Mouse (Mus musculus) heart, adult 2 months (tissue): Measurements from ENCODE around the gene Stk11. TPM values are rescaled to one million over a fixed set of nuclear protein-coding genes. Genes with fewer than 3 reads are reported as not detected.

ENCODE experiments used
- DNase-seq, 2 experiments: peaks; one replicate each; pipeline ENCODE4 v3.0.0; 2021
- H3K27ac ChIP-seq: fragments of 200-600 bp; 2 replicates; pipeline ENCODE4 v1.8.1; 2022
- H3K27me3 ChIP-seq: fragments of 200-500 bp; 2 replicates; pipeline ENCODE4 v1.6.1; 2012; ENCODE audit warnings: mild to moderate bottlenecking, low read length, inconsistent platforms, mixed read lengths; ENCODE audit not compliant: control insufficient read depth, insufficient read depth
- H3K36me3 ChIP-seq: fragments of 200-500 bp; 2 replicates; pipeline ENCODE4 v1.6.1; 2012; ENCODE audit warnings: low read length, inconsistent platforms; ENCODE audit not compliant: control insufficient read depth, insufficient read depth
- H3K4me1 ChIP-seq: fragments of 200-500 bp; 2 replicates; pipeline ENCODE4 v1.6.1; 2011; ENCODE audit warnings: low read length; ENCODE audit not compliant: control insufficient read depth, insufficient read depth
- H3K4me3 ChIP-seq: fragments of 200-600 bp; 2 replicates; pipeline ENCODE4 v1.8.1; 2022
- H3K79me2 ChIP-seq: fragments of 200-500 bp; replicated peaks from 2 replicates; pipeline ENCODE4 v1.6.1; 2012; ENCODE audit warnings: mild to moderate bottlenecking, inconsistent platforms, low read length, moderate library complexity, mixed read lengths; ENCODE audit not compliant: control insufficient read depth, insufficient read depth
- H3K9ac ChIP-seq: fragments of 200-500 bp; 2 replicates; pipeline ENCODE4 v1.6.1; 2012; ENCODE audit warnings: low read depth, mild to moderate bottlenecking, control low read depth, inconsistent platforms, low read length, mixed read lengths
- CTCF ChIP-seq: fragments of 200-600 bp; IDR thresholded peaks from 2 replicates; pipeline ENCODE4 v1.8.1; 2022; ENCODE audit warnings: antibody characterized with exemption, mild to moderate bottlenecking, moderate library complexity
- EP300 ChIP-seq: fragments of 200-500 bp; IDR thresholded peaks from 2 replicates; pipeline ENCODE4 v1.6.1; 2011; ENCODE audit warnings: low read depth, low read length, control low read depth; ENCODE audit not compliant: insufficient read depth
- POLR2A ChIP-seq: fragments of 200-500 bp; IDR thresholded peaks from 2 replicates; pipeline ENCODE4 v1.6.1; 2011; ENCODE audit warnings: mild to moderate bottlenecking, low read depth, low read length, control low read depth; ENCODE audit not compliant: insufficient read depth
- WGBS: fragments of 180-500 bp; shearing (Covaris S2); methylation state at CpG from one replicate; pipeline ENCODE4 v1.1.7; 2018; 5-methylcytosine and 5-hydroxymethylcytosine counted together
- intact Hi-C: fragments of 180-260 bp; cut with DNase I; formaldehyde crosslinking; loops from one replicate; pipeline ENCODE4 v1.15.1; 2025
- polyA plus RNA-seq: library from polyadenylated mRNA; depleted of rRNA; stranded (reverse); fragments of >200 nt; gene quantifications from 2 replicates; pipeline ENCODE4 v1.2.3, GENCODE M21; 2012
- total RNA-seq, 2 experiments: library from RNA; stranded (reverse); gene quantifications; 2 replicates each; pipeline ENCODE4 v1.2.3; 2021

The Stk11 gene
- total and polyA plus RNA-seq, 3 experiments, result 127 to 161 (median 140) TPM

DNA sequence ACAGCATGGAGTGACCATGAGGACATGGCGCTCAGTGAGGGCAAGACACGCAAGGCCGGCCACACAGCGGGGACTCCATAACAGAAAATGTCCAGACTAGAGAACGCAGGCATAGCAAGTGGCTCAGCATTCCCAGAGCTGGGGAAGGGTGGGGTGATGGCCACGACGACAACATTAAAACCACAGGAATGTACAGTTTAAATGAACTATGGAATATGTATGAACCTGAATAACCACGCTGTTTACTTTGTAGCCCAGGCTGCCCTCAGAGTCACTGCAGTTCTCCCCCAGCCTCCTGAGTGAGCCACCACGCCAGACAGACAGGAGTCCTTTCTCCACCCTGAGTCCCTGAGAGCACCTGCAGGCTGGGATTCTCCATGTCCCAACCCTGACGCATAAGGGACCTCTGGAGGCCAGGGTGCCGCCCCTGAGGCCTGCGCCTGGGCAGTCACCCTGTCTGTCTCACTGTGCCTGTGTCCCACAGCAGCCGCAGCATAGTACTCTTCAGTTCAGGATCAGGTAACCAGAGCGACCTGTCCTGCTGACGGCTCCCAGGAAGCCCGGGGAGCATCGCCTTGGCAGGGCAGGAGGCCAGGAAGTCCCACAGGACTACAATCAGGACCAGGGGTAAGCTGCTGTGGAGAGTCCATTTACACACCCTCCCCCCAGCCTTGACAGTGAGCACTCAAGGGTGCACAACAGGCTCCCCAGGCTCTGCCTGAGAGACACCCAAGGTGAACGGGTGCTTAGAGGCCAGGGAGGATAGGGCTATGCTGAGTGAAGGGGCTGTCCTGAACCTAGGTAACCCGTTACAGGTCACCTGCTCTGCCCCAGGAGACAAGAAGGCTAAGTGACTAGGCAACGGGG, 42.7 kb upstream of the Stk11 start:
- Histone ChIP-seq H3K4me1 (peaks cover 23% of the 10 kb centered on the region), H3K79me2 (no peaks in the 10 kb centered on the region), H3K27me3 (no peaks in the 10 kb centered on the region), H3K4me3 (no peak overlapping the region), H3K9ac (no peak overlapping the region), H3K27ac (no peak overlapping the region; the same call in 1 of the 2 replicates), H3K36me3 (0 out of 2 replicates have a peak, but pooled peaks cover 2% of the 10 kb centered on the region)
- WGBS, result 87% methylated on average over 20 of the region's 20 CpGs
- intact Hi-C loops, result no loop called here
- no peak for TF ChIP-seq EP300
- no peak for TF ChIP-seq POLR2A
- no peak for TF ChIP-seq CTCF
- no peak for DNase-seq

DNA sequence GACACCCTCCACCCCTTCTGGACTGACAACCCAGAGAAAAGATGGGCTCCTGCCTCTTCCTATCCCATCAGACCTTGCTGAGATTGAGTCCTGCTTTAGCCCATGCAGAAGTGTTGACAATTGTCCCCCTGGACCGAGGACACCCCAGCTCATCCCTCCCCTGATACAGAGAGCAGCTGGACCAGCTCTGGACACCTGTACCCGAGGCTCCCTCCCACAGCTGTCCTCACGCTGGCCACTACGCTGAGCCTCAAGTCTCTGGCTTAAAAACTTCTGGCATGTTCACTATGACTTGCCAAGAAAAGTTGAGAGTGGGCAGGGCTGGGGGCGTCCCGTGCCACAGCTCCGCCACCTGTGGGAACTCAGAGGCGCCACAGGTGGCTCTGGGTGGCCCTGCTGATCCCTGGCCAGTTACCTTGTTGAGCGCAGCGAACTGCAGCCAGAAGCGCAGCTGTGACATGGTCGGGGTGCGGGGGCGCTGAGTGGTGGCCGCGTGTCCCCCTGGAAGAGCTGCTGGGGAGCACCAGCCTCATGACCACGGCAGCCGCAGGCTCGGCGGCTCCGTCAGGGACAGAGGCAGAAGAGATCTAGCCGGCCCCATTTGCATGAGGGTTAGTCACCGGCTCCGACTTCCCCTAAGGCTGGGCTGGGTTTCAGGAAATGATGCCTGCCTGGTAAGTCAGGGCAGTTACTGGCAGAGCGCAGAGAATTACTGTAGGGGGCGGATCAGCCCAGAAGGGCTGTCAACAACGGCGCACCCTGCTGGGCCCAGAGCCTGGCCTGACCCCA, 40.6 kb upstream of the Stk11 start:
- no peaks in the 10 kb centered on the region for H3K27me3 ChIP-seq
- H3K4me3 ChIP-seq, result peak overlapping the region; percentile 31
- 18% methylated on average over 28 of the region's 28 CpGs for WGBS
- intact Hi-C loops, result loop anchor here (2.0 to 5.0 kb wide), 2 partner anchors 18 to 37 kb away; no protein-coding TSS in a partner anchor
- H3K9ac ChIP-seq, result peak overlapping the region; percentile 59
- 0 out of 2 replicates have a peak, but pooled peaks cover 2% of the 10 kb centered on the region for H3K36me3 ChIP-seq
- H3K27ac ChIP-seq, result peak overlapping the region; percentile 74
- peaks cover 23% of the 10 kb centered on the region for H3K4me1 ChIP-seq
- peak; percentile 74; the same call in 1 of the 2 replicates for TF ChIP-seq EP300
- TF ChIP-seq CTCF, result peak; percentile 63
- TF ChIP-seq POLR2A, result peak; percentile 32; the same call in 1 of the 2 replicates
- peak; percentile 70 to 88 for DNase-seq
- H3K79me2 ChIP-seq, result no peaks in the 10 kb centered on the region

DNA sequence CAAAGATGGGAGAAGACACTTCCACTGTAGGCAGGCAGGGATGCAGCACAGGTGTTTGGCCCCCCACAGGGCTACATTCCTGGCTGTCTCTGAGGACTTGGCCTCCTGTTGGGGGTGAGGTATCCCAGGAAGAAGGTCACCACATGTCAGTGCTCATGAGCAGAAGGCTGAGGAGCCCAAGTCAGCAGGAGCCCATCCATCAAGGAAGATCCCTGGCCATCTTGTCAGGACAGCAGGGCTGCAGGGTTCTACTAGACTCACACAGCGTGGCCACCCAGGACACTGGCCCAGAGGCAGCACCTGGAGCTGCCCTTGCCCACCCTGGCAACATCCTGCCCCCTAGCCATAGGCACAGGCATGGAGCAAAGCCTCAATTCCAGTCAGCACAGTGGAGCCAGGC, 39.7 kb upstream of the Stk11 start:
- intact Hi-C loops, result loop anchor here (2.0 to 5.0 kb wide), 2 partner anchors 17 to 36 kb away; no protein-coding TSS in a partner anchor
- TF ChIP-seq CTCF, result no peak
- no peak for TF ChIP-seq EP300
- no peak for TF ChIP-seq POLR2A
- H3K36me3 ChIP-seq, result 0 out of 2 replicates have a peak, but pooled peaks cover 2% of the 10 kb centered on the region
- H3K9ac ChIP-seq, result no peak overlapping the region
- no peaks in the 10 kb centered on the region for H3K27me3 ChIP-seq
- H3K4me1 ChIP-seq, result peaks cover 23% of the 10 kb centered on the region
- peak overlapping the region; percentile 74 for H3K27ac ChIP-seq
- WGBS, result 100% methylated on average over 1 of the region's 1 CpGs
- H3K79me2 ChIP-seq, result no peaks in the 10 kb centered on the region
- H3K4me3 ChIP-seq, result no peak overlapping the region
- DNase-seq, result no peak

DNA sequence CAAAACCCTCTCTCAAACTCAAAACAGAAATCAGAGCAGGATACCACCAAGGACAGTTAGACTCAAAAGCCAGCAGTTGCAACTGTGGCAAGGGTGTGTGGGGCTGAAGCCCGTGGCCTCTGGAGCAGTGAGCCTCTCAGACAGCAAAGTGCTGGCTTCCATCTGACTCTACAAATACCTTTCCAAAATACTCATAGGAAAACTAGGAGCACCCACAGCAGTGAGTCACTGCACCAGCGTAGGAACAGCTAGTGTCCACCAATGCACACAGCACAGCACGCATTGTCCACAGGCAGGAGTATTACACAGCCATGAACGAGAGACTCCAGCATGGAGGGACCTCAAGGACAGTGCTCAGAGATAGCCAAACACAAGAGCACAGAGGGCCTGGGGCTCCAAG, 39.2 kb upstream of the Stk11 start:
- TF ChIP-seq CTCF, result no peak
- Histone ChIP-seq H3K36me3 (0 out of 2 replicates have a peak, but pooled peaks cover 2% of the 10 kb centered on the region), H3K27me3 (no peaks in the 10 kb centered on the region), H3K79me2 (no peaks in the 10 kb centered on the region), H3K4me1 (peaks cover 20% of the 10 kb centered on the region), H3K4me3 (no peak overlapping the region), H3K9ac (no peak overlapping the region), H3K27ac (no peak overlapping the region)
- WGBS, result 94% methylated on average over 4 of the region's 4 CpGs
- no peak for DNase-seq
- intact Hi-C loops, result loop anchor here (5.0 kb wide), 1 partner anchor 36 kb away; no protein-coding TSS in a partner anchor

DNA sequence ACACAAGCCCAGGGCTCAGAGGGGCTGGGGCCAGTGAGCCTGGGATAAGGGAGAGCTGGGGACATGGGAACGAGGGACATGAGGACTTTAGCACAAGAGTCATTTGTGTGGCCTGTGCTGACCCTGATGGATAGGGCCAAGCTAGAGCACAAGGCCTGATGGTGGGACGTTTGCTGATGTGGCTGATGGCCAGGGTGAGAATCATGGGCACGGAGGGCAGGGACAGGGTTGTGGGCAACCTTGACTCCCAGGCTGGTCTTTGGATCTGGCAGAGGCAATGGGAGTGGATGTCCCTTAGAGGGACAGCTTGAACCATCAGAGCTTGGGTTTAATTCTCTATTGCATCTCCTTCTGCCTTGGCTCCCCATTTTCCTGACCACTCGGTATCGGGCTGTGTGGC, 38.3 kb upstream of the Stk11 start:
- Histone ChIP-seq H3K27ac (no peak overlapping the region), H3K79me2 (no peaks in the 10 kb centered on the region), H3K27me3 (no peaks in the 10 kb centered on the region), H3K9ac (no peak overlapping the region), H3K36me3 (no peaks in the 10 kb centered on the region), H3K4me1 (peaks cover 11% of the 10 kb centered on the region), H3K4me3 (no peak overlapping the region)
- no peak for DNase-seq
- 93% methylated on average over 5 of the region's 5 CpGs for WGBS
- TF ChIP-seq CTCF (no peak), POLR2A (no peak), EP300 (no peak)
- intact Hi-C loops, result loop anchor here (5.0 kb wide), 1 partner anchor 35 kb away; no protein-coding TSS in a partner anchor
